Mouse (Mus musculus): ENCODE results near the gene Mesd.
A peak's percentile ranks its signal among the peaks of the same experiment; 100 is the strongest.

The Mesd gene

DNA sequence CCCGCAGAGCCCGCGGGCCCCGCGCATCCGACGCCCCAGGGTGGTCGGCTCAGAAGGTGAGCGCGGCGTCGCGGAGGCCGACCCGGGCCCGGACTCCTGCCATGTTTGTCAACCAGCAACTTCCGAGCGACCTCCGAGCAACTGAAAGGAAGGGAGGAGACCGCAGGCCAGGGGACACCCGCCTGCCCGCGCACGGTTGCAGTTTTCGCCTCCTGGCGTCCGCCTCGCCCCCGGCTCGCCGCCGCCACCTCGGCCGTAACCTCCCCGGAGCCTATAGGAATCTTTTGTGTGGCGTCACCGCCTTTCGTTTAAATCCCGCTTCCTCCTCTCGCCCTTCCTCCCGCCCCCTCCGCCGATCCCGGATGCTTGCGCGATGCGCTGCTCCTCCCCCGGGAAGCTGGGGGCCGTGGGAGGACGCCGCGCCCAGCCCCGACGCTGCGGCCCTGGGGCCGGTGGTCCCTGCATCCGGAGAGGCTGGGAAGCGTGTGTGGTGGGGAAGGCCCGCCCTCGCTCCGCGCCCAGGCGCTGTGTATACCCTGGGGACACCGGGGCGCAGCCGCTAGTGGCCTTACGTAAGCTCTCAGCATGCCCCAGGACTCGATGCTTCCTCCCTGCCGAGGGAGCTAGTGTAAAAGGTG is at the start of gene Mesd, which contains the start of gene Tlnrd1:
Gene Mesd, plus strand, starts transcription at position 446 of the 638 bp plus-strand sequence.
Gene Tlnrd1, minus strand, starts transcription at position 285 of the 638 bp plus-strand sequence.
- DNase-seq (ENCODE audit: inconsistent ontology term) = peak; percentile 96

DNA sequence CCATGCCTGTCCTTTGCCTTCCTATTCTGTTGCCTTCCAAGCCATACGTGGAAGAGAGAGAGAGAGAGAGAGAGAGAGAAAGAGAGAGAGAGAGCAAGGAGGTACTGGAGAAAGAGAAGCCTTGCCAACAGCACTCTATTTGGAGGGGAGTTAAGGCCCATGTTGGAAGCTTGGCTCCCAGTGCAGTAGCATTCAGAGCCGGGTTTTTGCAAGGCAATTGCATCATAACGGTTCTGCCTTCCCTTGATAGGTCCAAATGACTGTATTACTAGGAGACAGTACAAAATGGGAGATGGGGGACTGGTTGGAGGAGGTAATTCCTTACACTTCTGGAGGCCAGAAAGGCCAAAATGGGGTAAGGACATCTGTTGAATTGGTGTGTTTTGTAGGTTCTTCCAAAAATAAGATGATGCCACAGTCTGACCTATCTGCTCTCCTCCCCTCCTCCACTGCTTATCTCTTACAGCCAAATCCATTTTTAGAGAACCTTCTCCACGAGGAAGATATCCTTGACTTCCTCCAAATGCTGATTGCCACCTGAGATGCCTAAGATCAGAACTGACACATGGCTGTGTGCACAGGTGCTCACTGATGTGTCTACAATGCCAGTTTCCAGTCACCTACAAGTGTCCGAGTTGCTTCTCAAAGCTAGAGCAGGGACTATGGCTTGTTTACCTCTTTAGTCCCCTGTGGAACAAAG is 45.6 kb upstream of the Mesd start:
- no peak for DNase-seq (ENCODE audit: inconsistent ontology term)

DNA sequence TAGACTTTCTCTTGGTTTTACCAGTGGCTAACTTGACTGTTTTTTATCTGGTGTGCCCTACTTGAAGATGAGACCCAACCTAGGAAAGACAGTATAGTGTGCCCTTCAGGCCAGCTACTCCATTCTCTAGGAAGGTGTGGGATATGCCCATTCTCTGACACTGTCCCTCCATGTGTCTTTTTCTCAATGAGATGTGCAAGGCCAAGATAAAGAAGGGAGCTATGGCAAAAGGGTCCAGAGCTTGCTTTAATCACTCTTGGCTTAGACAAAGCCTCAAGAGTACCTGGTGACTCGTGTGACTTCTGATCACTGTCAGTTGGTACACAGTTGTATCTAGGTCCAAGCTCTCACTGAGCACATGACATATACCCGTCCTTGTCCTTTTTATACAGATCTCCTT is 44.2 kb upstream of the Mesd start:
- no peak for DNase-seq (ENCODE audit: inconsistent ontology term)

DNA sequence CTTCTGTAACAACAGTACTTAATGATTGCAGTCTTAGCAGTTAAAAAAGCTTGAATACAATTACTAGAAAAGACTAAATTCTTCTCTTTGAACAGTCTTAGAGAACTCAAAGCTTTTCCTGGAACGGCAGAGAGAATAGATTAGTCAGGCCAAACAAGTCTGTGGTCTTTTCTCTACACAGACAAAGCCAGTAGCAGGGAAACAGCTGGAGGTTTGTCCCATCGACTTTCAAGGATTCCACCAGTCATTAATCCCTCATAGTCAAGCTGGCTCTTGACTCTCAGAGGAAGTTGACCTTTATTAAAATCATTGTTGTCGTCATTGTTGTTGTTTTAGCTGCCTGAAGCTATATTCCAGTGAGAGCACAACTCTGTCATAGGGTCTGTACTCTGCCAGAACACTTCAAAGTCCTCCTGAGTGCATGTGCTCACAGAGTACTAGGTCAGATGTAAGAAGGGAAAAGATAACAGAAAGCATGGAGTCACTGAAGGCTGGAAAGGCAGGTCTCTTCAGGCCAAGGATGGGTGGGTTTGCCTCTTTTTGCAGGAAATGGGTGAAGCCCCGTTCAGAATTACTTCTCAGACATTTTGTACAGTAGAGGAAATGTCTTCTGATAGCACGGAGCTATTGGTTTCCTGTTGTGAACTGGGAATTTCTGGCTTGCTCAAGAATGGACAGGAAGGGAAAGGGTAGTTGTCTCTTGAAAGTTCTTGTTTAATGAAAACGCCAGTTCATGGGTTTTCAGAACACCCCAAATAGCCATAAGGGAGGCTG is 41.6 kb upstream of the Mesd start:
- no peak for DNase-seq (ENCODE audit: inconsistent ontology term)

DNA sequence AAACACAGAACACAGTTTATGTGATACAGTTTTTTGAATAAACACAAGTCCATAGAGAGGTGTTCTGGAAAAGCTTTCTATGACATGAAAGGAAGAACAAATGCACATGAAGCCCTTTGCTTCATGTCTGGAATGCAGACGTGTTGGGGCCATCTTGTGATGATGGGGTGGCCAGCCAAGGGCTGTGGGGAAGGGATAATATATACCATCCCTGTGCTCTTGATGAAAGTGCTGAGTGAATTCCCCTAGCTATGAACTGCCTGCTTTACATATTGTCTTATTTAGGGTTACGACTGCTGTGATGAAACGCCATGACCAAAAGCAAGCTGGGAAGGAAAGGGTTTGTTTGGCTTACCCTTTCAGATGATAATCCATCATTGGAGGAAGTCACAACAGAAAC is 39.5 kb upstream of the Mesd start:
- no peak for DNase-seq (ENCODE audit: inconsistent ontology term)

DNA sequence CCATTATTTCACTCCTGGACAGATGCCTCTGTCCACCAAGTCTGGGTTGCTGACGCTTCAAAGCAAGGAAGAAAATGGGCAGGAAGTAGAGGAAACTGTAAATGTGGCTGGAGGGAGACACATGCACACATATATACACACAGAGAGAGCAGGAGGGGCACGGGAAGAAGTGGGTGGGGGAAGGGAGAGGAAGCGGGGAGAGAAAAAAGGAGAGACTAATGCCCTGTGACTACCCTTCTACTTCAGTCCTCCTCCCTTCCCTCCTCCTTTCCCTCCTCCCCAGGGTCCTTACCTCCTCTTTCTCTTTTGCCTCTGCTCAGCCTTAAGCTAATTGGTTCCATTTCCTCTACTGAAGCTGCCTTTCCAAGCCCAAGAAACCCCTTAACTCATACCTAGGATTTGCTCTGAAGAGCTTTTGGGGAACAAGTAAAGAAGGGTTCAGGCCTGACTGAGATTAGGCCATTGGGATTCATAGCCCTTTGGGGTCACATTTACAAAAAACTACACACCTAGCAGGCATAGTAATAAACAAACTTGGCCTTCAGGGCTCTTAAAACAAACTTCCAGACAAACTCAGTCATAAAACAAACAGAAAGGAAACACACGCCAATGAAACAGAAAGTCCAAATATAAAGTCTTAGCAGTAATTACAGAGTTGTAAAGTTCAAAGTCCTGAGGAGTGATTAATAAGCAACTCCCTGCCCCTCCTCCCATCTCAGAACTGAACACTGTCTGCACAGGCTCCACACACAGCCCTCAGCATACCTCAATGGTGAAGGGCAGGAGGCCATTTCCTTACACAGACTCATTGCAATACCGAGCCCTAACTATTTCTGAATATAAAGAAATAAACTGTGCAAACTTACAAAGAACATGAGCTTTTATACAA is 36.8 kb upstream of the Mesd start:
- no peak for DNase-seq (ENCODE audit: inconsistent ontology term)

DNA sequence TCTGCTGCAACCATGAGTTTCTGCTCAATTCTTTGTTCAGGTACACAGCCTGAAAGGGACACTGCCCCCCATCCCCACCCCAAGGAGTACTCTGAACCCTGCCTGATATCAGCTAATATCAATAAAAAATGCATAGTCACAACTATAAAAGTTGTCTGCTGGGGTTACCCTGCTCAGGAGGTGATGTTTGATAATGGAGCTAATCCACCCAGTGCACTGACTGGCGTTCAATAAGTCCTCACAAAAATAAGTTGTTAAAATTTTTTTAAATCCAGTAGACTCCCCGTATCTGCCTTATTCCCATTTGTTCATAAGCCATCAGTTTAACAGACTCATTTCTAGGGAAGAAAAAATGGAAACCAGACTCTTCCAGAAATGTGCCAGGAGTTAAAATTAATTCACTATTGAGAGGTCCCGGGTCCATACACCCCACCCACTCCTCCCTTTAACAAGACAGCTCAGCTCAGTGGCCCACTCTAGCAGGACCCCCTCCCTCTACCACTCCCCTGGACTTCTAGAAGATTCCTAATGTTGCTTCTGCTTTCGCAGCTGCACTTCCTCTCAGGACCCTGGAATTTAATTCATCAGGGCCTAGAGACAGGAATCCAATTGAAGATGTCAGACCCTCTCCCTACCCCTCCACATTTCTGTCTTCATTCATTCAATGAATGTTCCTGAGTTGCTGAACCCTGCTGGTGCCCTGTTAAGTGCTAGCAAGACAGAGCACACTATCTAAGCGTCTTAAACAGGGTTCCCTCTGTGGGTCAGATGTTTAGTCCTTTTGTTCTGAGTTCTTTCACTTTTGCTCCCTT is 32.5 kb upstream of the Mesd start:
- no peak for DNase-seq (ENCODE audit: inconsistent ontology term)

DNA sequence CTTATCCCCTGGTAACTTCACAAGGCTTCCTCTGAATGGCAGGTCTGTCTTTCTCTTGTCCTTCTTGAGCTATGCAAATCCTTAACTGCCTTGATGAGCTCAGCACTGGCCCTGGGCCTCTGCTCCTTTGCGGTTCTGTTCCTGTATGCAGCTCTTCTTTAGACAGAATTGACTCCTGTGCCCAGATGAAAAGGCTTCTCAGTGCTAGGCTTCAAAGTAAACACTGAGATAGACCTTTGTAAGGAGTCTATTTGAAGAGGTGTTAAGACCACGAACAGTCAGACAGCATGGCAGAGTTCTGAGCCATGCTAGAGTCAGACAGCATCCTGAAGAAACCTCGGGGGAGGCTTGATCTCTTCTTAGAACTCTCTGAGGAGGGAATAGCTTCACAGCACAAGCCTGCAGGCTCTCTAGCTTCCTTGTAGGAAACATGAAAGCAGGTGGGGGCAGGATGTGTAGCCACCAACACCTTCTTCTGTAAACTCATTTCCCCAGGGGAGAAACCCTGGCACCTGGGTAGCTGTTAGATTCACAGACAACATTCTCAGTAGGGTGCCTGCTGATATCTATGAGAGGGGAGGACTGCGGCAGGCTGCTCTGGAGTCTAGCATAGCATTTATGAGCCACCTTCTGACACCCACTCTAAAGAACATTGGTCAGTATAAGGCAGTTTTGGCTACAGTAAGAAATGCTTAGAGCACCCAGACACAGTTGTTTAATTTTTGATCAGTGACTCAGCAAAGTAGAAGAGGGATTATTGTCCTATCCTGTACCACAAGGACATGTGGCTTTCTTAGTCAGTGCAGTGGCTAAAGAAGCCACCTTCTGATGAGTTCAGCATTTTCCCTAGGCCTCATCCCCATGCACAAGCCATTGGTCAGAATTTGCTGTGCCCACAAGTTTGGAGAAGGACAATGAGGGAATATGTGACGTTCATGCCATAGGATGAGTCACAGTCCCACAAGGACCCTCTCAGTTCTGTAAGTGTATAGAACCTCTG is 31.6 kb upstream of the Mesd start:
- peak; percentile 80 for DNase-seq (ENCODE audit: inconsistent ontology term)

DNA sequence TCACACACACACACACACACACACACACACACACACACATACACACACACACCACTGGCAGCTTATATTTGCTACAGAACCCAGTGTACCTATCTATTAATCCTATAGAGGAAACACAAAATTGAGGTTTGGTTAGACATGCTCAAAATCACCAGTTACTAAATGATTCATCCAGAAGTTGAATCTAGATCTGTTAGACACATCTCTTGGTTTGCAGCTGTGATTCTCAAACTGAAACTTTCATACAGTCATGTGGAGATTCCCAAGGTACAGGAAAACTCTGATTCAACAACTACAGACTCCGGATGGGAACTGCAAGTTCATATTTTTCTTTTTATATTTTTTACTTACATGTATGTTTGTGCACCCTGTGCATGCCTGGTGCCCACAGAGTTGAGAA is 29.1 kb upstream of the Mesd start:
- no peak for DNase-seq (ENCODE audit: inconsistent ontology term)

DNA sequence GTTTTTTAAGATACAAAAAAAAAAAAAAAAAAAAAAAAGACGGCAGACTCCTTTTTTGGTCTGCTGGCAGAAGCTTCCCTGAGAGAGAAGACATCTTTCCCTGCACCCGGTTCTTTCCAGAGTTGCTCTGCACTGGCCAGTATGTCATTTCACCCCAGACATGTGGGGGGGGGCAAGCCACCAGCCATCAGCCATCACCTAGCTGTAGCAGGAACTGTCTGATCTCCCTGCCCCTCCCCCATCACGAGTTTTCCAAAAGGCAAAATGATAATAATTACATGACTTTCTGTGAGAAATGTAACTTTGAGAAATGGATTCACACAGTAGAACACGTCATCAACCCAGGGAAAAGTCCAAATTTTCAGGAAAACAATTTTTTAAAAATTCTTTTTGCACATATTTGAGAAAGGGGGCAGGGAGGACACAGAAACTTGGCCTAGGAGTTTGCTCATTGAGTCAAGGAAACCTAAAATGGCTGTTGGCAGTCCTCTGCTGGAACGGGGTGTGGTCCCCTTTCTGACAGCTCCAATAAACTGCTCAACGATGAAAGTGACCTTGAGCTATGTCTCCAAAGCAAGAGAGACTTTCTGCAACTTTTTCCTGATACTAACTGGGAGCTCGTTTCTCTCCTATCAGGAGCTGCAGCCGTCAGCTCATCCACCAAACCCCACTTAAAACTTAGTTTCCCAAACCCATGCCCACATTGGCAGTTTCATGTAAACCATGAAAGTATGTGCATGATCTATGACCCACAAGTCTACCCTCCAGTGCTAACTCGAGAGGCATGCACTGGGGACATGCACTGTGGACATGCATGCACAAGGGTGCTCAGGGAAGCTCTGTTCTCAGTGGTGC is 27.7 kb upstream of the Mesd start:
- no peak for DNase-seq (ENCODE audit: inconsistent ontology term)

DNA sequence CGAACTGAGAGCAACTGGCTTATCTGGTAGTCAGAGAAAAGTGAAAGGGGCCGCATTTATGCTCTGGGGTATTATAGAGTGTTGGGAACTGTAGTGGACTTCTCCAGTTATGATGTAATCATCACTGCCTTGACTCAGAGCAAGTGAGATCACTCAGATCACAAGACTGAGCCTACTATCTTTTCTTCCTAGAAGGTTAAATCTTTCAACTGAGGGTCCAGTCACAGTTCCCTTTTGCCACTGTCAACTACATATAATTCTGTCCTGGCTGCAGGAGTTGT is 27.1 kb upstream of the Mesd start:
- DNase-seq (ENCODE audit: inconsistent ontology term) = no peak

DNA sequence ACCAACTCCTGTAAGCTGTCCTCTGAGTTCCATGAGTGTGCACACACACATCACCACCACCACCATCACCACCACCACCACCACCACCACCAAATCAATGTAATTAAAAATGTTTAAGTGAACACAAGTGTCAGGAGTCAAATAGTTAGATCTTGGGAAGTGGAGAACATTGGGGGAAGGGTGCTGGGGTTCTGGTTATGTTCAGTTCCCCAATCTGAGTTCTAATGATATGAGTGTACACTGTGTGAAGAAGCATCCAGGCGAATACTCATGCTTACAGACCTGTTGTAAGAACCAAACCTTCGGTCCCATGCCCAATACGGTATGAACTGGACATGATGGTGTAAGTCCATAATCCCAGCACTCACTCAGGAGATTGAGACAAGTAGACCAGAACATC is 26.3 kb upstream of the Mesd start:
- DNase-seq (ENCODE audit: inconsistent ontology term) = no peak

DNA sequence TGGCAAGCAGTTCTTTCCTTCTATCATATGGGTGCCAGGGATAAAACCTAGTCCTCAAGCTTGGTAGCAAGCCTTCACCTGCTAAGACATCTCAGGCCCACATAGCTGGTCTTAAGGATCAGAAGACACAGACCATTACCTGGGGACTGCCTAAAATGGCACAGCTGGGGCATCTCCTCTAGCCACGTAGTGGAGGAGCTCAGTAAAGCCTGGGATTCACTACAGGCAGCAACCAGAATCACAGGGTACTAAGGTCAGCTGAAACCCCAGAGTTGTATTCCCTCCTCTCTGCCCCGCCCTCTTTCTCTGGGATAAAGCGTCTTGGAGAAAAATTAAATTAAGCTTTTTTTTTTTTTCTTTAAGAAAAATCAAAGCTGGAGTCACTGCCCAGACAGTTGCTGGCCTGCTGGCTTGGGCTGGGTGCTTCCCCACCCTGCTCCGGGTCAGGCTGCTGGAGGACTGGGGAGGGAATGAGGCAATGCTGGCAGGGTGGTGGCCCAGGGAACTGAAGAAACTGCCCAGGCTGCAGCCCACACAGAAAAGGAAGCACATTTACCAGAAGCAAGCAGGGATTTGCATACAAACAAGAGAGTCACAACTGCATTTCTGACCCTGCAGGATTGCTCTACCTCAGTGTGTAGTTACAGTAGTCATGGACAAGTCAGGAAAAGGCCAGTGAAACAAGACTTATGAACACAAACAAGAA is 24.7 kb upstream of the Mesd start:
- DNase-seq (ENCODE audit: inconsistent ontology term) = no peak

DNA sequence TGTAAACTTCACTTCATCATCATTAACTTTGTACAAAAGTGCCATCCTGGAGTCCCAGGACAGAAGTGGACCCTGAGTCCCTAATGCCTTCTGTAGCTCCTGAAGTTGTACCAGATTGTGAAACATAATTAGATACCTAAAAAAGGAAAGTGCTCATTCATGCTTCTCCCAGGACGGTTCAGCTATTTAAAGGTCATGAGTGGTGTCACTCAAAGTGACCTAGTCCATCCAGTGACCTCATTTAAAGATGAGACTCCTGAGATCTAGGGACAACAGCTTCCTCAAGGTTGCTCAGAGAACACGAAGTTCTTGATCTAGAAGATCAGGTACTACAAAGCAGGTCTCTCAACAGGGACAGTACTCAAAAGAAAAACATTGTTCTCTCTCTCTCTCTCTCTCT is 20.7 kb upstream of the Mesd start:
- DNase-seq (ENCODE audit: inconsistent ontology term) = no peak

DNA sequence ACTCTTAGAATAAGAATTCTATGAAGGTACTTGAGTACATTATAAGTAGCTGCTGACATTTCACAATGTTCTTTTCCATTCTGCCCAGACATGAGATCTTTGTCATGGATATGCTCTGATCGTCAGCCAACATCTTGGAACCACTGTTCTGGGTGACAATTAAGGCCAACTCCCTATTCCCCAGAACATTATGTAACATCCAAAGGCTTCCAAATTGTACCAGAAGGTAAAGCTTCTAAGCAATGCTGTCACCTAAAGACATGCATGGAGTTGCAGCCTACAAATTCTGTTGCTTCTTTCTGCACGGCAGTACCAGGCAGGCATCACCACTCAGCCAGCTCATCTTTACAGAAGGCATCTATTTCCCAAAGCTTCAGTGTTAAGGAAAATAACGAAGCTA is 16.1 kb upstream of the Mesd start:
- no peak for DNase-seq (ENCODE audit: inconsistent ontology term)

DNA sequence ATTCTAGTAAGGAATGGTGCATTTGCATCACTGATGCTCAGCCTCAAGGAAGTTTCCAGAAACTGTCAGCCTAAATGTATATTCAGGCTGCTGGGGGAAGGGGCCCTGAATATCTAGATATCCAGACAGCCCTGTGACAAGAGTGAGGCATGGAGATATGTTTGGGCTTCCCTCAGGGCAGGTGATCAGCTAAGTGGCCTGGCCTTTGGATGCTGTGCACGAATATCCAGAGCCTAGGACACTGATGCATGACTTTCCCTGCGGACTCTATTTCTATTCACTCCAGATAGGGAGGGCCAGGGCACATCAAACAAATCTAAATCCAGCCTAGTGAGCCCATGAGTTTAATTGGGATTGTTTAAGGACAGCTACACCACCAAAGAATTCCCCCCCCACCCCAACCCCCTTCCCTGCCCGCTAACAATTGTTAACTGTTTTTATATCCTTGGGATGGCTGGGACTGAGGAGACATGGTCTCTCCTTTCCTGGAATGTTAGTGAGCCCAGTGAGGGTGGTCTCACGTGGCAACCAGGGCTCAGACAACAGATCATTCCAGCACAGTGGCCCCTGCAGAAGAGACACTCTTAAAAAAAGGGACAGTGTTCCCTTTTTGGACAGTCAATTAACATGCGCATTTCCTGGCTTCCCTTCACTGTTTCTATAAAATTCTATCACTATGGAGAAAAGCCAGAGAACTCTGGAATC is 14.3 kb upstream of the Mesd start:
- DNase-seq (ENCODE audit: inconsistent ontology term) = peak; percentile 25

DNA sequence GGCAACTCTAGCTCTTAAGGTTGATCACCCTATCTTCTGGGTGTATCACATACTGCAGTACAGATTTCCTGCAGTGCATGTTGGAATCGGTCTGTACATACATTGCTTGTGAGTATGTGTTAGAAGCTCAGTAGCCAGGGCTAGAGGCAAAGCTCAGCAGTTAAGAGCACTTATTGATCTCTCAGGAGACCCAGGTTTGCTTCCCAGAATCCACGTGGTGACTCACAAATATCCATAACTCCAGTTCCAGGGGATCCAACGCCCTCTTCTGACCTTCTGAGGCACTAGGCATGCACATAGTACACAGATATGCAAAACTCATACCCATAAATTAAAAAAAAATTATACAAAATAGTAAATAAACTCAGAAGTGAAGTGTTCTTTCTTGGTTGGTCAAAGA is 7.2 kb upstream of the Mesd start:
- no peak for DNase-seq (ENCODE audit: inconsistent ontology term)

All from Muller cell, postnatal 12 days (primary cell).